Mouse (Mus musculus): ENCODE results near the gene Gpc1.

GRCm38 (mm10) chr1:92839211-92839610, 7.8 kb downstream of the Gpc1 start:
- TF ChIP-seq EP300 (IDR thresholded peaks at IDR 0.05; ENCODE audit: low read length), result no peak
- TF ChIP-seq ZC3H11A (IDR thresholded peaks at IDR 0.05; ENCODE audit: low read depth, low read length), result no peak
- TF ChIP-seq UBTF (IDR thresholded peaks at IDR 0.05; ENCODE audit: low read depth, low read length), result no peak
- no peak for TF ChIP-seq MAZ (IDR thresholded peaks at IDR 0.05; ENCODE audit: low read depth, low read length)
- no peak for TF ChIP-seq TCF12 (IDR thresholded peaks at IDR 0.05; ENCODE audit: low read depth, low read length)
- no peak for TF ChIP-seq ETS1 (conservative IDR thresholded peaks at IDR 0.05; ENCODE audit: low read depth, low read length)
- TF ChIP-seq CTCF (conservative IDR thresholded peaks at IDR 0.05 in 1 of 2, IDR thresholded peaks at IDR 0.05 in 1 of 2; ENCODE audit: low read depth in 2 of 2, low read length in 2 of 2), result no peak
- no peak for TF ChIP-seq HCFC1 (IDR thresholded peaks at IDR 0.05; ENCODE audit: low read depth, low read length)
- TF ChIP-seq POLR2A (IDR thresholded peaks at IDR 0.05; ENCODE audit: low read depth, low read length), result no peak
- no peak for TF ChIP-seq BHLHE40 (IDR thresholded peaks at IDR 0.05; ENCODE audit: low read depth, low read length)
- no peak for TF ChIP-seq JUND (conservative IDR thresholded peaks at IDR 0.05; ENCODE audit: low read depth, low read length)
- TF ChIP-seq USF1 (IDR thresholded peaks at IDR 0.05; ENCODE audit: low read depth, low read length), result no peak
- no peak for TF ChIP-seq RCOR1 (conservative IDR thresholded peaks at IDR 0.05; ENCODE audit: low read depth, low read length)
- TF ChIP-seq RAD21 (IDR thresholded peaks at IDR 0.05; ENCODE audit: low read depth, low read length), result no peak

Measured in CH12.LX (cell line).